In the genomic region with DNA sequence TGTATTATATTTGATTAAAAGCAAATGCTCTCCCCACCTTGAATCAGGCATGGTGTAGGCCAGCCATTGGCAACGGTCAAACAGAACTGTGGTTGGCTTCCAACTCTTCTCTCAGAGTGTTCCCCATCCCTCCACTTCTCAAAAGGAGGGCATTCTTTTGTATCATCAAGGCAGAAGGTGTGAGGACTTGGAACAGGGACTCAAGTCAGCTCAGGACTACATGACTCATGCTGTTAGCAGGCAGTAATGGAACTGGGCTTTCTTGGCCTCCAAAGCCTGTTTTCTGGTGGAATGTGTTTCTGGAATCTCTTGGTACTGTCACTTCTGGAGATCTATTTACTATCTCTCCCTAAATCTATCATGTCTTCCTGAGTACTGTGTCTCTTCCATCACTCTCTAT, we compare ENCODE assay signal across 14 mouse cellular contexts.
"Had no signal": no experiment of that assay in that cellular context is flagged by ENCODE, and none has a peak within 500 bp of the region (broad histone marks: within the 10 kb centered on the region; RNA-seq: fewer than 3 reads in every experiment).

No protein-coding gene starts in this region.

- DNase-seq: cerebellum, adult 9-10 months; cerebellum, postnatal 10 days; cerebellum, postnatal 14 days; cerebellum, postnatal 25 days; cerebellum, postnatal 36 days; embryo, embryonic 11 days; forebrain, postnatal 0 days; gastrocnemius, adult 2 months; gastrocnemius, postnatal 10 days; gastrocnemius, postnatal 14 days; gastrocnemius, postnatal 25 days; gastrocnemius, postnatal 36 days; heart, adult 18-20 months; heart, adult 2 months had no signal
